Mouse (Mus musculus) heart, embryonic 10.5 days (tissue): ENCODE results near the gene Cd38. TPM values are rescaled to one million over a fixed set of nuclear protein-coding genes. Genes with fewer than 3 reads are reported as not detected.

Experiments
- DNase-seq: peaks from one replicate; pipeline ENCODE4 v3.0.0-alpha.2; 2017; ENCODE audit warnings: low spot score
- H3K27ac ChIP-seq: fragments of 300-500 bp; sonication (generic); 2 replicates; pipeline ENCODE4 v1.5.1; 2016; ENCODE audit warnings: mild to moderate bottlenecking
- H3K27me3 ChIP-seq: fragments of 300-500 bp; sonication (generic); 2 replicates; pipeline ENCODE4 v1.6.1; 2016; ENCODE audit warnings: mild to moderate bottlenecking; ENCODE audit not compliant: poor library complexity, insufficient read depth, severe bottlenecking
- H3K36me3 ChIP-seq: fragments of 300-500 bp; sonication (generic); 2 replicates; pipeline ENCODE4 v1.6.1; 2016; ENCODE audit warnings: mild to moderate bottlenecking, moderate library complexity
- H3K4me1 ChIP-seq: fragments of 300-500 bp; sonication (generic); 2 replicates; pipeline ENCODE4 v1.6.1; 2016; ENCODE audit warnings: mild to moderate bottlenecking
- H3K4me3 ChIP-seq: fragments of 300-500 bp; sonication (generic); 2 replicates; pipeline ENCODE4 v1.5.1; 2016; ENCODE audit warnings: mild to moderate bottlenecking, moderate library complexity
- H3K9me3 ChIP-seq: fragments of 300-500 bp; sonication (generic); 2 replicates; pipeline ENCODE4 v1.6.1; 2016; ENCODE audit warnings: mild to moderate bottlenecking, moderate library complexity
- WGBS: fragments of 180-500 bp; shearing (Covaris S2); methylation state at CpG from one replicate; pipeline ENCODE4 v1.1.7; 2016; 5-methylcytosine and 5-hydroxymethylcytosine counted together
- polyA plus RNA-seq: library from polyadenylated mRNA; unstranded; fragments of >200 nt; fragmentation: Nextera tagmentation; extraction: Ambion mirVana; gene quantifications from 2 replicates; pipeline ENCODE4 v1.2.1, GENCODE M21; 2016

Gene Cd38
- polyA plus RNA-seq, 1 experiment from 2014 or later, result 18.1 TPM

GRCm38 (mm10) chr5:43842576-43843155 is 25.7 kb upstream of the Cd38 start:
- Histone ChIP-seq H3K27ac (no peak overlapping the region), H3K4me1 (no peaks in the 10 kb centered on the region), H3K4me3 (no peak overlapping the region), H3K36me3 (no peaks in the 10 kb centered on the region), H3K27me3 (no peaks in the 10 kb centered on the region), H3K9me3 (0 out of 2 replicates have a peak, but pooled peaks cover 7% of the 10 kb centered on the region)
- 63% methylated on average over 3 of the region's 3 CpGs for WGBS
- no peak for DNase-seq

DNA sequence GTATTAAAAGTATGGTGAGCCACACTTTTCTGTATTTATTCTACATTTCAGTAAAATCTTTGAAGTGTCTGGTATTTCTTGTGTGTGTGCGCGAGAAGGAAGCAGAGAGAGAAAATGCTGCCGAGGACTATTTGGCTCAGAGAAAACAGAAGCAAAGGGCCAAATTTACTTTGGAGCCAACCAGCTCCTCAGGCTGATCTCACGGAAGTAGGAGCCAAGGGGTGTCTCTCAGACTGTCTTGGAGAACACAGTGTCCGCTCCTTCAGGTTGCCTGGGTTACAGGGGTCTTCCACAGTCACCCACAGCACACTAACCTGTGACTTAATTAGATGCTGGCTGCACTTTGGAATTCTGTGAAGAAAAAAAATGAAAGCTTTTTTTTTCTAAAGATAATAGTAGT is 23.3 kb upstream of the Cd38 start:
- H3K27ac ChIP-seq, result no peak overlapping the region
- WGBS, result 88% methylated on average over 5 of the region's 5 CpGs
- H3K27me3 ChIP-seq, result no peaks in the 10 kb centered on the region
- DNase-seq, result no peak
- no peak overlapping the region for H3K4me3 ChIP-seq
- no peaks in the 10 kb centered on the region for H3K4me1 ChIP-seq
- no peaks in the 10 kb centered on the region for H3K36me3 ChIP-seq
- H3K9me3 ChIP-seq, result 0 out of 2 replicates have a peak, but pooled peaks cover 7% of the 10 kb centered on the region

DNA sequence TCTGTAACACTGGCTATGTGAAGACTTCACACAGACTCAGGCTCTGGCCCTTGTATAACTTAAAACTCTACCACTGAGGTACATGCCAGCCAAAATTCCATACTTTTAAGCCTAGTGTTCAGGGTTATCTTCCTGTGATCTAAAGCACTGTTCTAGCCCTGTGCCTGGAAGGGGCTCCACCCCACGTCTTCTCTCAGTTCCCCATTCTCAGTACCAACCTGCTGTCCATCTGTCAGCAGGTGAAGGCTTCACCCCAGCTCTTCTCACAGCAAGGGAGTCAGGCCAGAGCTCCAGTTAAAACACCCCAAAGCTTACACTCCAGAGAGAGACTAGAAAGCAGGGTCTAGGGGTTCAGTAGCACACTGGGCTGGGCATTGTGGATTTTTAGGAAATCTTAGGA is 22.7 kb upstream of the Cd38 start:
- Histone ChIP-seq H3K36me3 (no peaks in the 10 kb centered on the region), H3K9me3 (0 out of 2 replicates have a peak, but pooled peaks cover 7% of the 10 kb centered on the region), H3K27me3 (no peaks in the 10 kb centered on the region), H3K4me3 (no peak overlapping the region), H3K4me1 (no peaks in the 10 kb centered on the region), H3K27ac (no peak overlapping the region)
- no peak for DNase-seq
- WGBS, result 39% methylated on average over 1 of the region's 1 CpGs

DNA sequence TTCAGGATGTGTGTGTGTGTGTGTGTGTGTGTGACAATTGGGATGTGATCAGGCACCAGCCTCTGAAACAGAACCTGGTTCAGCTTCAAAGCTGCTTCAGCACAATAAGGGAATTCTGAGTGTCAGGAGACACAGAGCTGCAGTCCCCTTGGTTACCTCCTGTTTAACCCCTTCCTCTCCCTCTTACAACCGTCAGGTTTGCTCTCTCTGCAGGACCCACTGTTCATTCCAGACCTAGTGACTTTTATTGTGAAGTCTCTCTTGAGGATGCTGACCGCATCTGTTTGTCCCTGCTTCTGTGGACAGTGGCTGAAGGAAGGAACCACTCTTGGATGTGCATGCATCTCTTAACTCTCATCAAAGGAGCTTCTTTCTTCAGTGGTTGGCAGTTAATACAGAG is 22.1 kb upstream of the Cd38 start:
- WGBS, result 22% methylated on average over 2 of the region's 2 CpGs
- DNase-seq, result no peak
- Histone ChIP-seq H3K9me3 (0 out of 2 replicates have a peak, but pooled peaks cover 7% of the 10 kb centered on the region), H3K27ac (no peak overlapping the region), H3K4me1 (no peaks in the 10 kb centered on the region), H3K36me3 (no peaks in the 10 kb centered on the region), H3K4me3 (no peak overlapping the region), H3K27me3 (no peaks in the 10 kb centered on the region)

- no peak overlapping the region for H3K27ac ChIP-seq
- no peaks in the 10 kb centered on the region for H3K27me3 ChIP-seq
- no peak overlapping the region for H3K4me3 ChIP-seq
- DNase-seq, result no peak
- no peaks in the 10 kb centered on the region for H3K36me3 ChIP-seq
- 0 out of 2 replicates have a peak, but pooled peaks cover 7% of the 10 kb centered on the region for H3K9me3 ChIP-seq
- H3K4me1 ChIP-seq, result no peaks in the 10 kb centered on the region
Measured at GRCm38 (mm10) chr5:43847555-43847954, 20.8 kb upstream of the Cd38 start.

DNA sequence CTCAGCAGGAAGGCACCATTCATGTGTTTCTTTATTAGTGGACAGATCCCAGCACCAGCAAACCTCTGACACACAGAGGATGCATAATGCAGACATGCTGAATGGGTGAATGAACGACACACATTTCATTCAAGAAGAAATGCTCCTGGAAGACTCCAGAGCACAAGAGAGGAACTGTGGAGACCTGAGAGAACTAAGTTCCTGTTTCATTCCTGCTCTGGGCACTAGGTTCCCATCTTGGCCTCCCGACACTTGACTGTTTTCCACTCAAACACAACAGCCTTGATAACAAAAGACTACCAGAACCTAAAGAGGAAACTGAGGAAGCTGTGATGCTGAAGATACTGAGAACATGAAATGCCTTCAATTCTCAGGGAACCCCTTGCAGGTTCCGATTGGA is 20.1 kb upstream of the Cd38 start:
- Histone ChIP-seq H3K27ac (no peak overlapping the region), H3K36me3 (no peaks in the 10 kb centered on the region), H3K4me3 (no peak overlapping the region), H3K27me3 (no peaks in the 10 kb centered on the region), H3K4me1 (0 out of 2 replicates have a peak, but pooled peaks cover 2% of the 10 kb centered on the region), H3K9me3 (0 out of 2 replicates have a peak, but pooled peaks cover 7% of the 10 kb centered on the region)
- DNase-seq, result no peak
- 70% methylated on average over 3 of the region's 3 CpGs for WGBS

DNA sequence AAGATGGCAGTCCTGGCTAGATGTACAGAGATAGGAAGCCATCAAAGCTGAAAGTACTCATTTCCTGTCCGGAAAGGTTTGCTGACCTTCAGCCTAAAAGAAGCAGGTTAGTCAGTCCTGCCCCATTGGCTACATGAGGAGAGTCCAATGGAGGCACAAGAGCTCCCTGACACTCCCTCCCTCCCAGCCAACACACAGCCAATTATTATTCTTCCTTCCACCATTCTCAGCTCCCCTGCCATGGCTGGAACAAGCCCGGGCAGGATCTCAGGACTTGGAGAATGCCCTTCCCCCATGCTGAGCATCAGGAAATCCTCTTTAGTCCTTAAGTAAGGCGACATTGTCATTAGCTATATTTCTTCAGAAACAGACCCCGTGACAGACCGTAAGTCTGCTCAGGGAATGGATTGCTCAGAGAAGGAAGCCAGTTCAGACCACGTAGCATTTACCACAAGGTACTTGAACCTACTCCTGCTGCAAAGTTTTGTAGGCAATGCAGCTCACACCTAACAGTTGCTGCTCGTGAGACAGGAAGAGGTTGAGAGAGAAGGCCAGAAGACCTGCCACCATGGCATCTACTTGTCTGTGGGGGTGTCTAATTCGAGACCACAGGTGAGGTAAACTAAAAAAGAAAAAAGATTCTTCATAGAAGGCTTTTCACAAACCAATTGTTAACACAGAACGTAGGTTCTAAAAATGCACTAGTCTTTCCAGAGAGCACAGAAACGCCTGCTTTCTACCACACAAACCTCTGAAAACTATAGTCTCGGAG is 15.1 kb upstream of the Cd38 start:
- Histone ChIP-seq H3K9me3 (no peaks in the 10 kb centered on the region), H3K36me3 (no peaks in the 10 kb centered on the region), H3K4me3 (no peak overlapping the region), H3K27me3 (no peaks in the 10 kb centered on the region), H3K27ac (no peak overlapping the region), H3K4me1 (0 out of 2 replicates have a peak, but pooled peaks cover 2% of the 10 kb centered on the region)
- 77% methylated on average over 11 of the region's 11 CpGs for WGBS
- no peak for DNase-seq

DNA sequence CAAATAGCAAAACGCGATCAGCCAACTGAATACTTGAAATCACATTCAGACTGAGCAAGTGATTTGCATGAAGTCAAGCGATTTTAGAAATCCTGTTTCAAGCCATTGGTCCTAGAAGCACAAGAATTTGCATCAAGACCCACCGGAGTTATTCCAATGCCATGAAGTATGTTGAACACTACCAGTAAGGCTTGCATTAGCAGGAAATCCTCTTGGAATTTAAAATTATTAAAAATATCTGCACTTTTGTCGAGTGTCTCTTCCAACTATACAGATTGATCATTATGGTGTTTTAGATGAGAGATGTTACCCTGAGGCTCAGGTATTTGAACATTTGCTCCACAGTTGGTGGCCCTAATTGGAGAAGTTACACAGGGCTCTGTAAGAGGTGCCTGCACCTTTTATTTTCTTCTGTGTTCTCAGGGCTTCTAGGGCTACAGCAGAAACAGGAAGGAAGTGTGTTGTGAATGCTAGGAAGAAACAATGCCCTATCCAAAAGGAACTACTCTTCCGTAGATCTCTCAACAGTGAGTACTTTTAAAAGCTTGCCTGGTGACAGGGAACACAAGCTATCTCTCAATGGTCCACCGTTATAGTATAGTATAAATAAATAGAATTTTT is 14.4 kb upstream of the Cd38 start:
- H3K27ac ChIP-seq, result no peak overlapping the region
- 74% methylated on average over 7 of the region's 7 CpGs for WGBS
- no peak overlapping the region for H3K4me3 ChIP-seq
- no peaks in the 10 kb centered on the region for H3K36me3 ChIP-seq
- H3K4me1 ChIP-seq, result 0 out of 2 replicates have a peak, but pooled peaks cover 2% of the 10 kb centered on the region
- DNase-seq, result no peak
- no peaks in the 10 kb centered on the region for H3K9me3 ChIP-seq
- H3K27me3 ChIP-seq, result no peaks in the 10 kb centered on the region

- 69% methylated on average over 2 of the region's 2 CpGs for WGBS
- no peak for DNase-seq
- no peaks in the 10 kb centered on the region for H3K9me3 ChIP-seq
- H3K4me1 ChIP-seq, result peaks cover 8% of the 10 kb centered on the region; the same call in 1 of the 2 replicates
- no peak overlapping the region for H3K27ac ChIP-seq
- no peaks in the 10 kb centered on the region for H3K27me3 ChIP-seq
- H3K4me3 ChIP-seq, result no peak overlapping the region
- no peaks in the 10 kb centered on the region for H3K36me3 ChIP-seq
Measured at GRCm38 (mm10) chr5:43855769-43856168, 12.6 kb upstream of the Cd38 start.

GRCm38 (mm10) chr5:43859663-43860062 is 8.7 kb upstream of the Cd38 start:
- no peaks in the 10 kb centered on the region for H3K9me3 ChIP-seq

DNA sequence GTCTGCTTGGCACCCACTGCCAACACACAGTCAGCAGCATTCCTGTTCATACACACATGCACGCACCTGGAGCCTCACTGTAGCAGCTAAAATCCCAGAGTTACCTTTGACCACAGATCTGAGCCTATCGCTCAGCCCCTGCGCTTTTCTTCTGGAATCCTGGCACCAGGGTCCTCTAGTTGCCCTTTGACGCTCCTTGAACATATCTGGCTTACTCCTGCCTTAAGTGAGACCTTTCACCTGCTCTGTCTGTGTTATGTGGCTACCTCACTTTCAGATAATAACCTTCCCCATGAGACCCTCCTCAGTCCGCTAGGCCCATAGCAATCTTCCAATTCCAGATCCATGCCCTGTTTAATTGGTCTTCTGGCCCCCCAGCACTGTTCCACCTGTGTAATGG is 8.3 kb upstream of the Cd38 start:
- 75% methylated on average over 5 of the region's 5 CpGs for WGBS
- DNase-seq, result no peak
- H3K27me3 ChIP-seq, result no peaks in the 10 kb centered on the region

More at GRCm38 (mm10) chr5:43859663-43860062, 8.7 kb upstream of the Cd38 start:
- DNase-seq, result no peak
- H3K27ac ChIP-seq, result no peak overlapping the region
- no peaks in the 10 kb centered on the region for H3K27me3 ChIP-seq
- H3K36me3 ChIP-seq, result no peaks in the 10 kb centered on the region
- no peak overlapping the region for H3K4me3 ChIP-seq
- H3K4me1 ChIP-seq, result peaks cover 6% of the 10 kb centered on the region; the same call in 1 of the 2 replicates
- 42% methylated on average over 8 of the region's 8 CpGs for WGBS

GRCm38 (mm10) chr5:43860670-43861431 is 7.5 kb upstream of the Cd38 start:
- WGBS, result 70% methylated on average over 5 of the region's 5 CpGs
- Histone ChIP-seq H3K9me3 (no peaks in the 10 kb centered on the region), H3K27ac (no peak overlapping the region), H3K4me3 (no peak overlapping the region), H3K36me3 (no peaks in the 10 kb centered on the region), H3K4me1 (peaks cover 6% of the 10 kb centered on the region; the same call in 1 of the 2 replicates), H3K27me3 (no peaks in the 10 kb centered on the region)
- DNase-seq, result no peak

More for the DNA sequence above, 8.3 kb upstream of the Cd38 start:
- H3K4me3 ChIP-seq, result no peak overlapping the region
- no peaks in the 10 kb centered on the region for H3K36me3 ChIP-seq
- no peaks in the 10 kb centered on the region for H3K9me3 ChIP-seq
- H3K4me1 ChIP-seq, result peaks cover 6% of the 10 kb centered on the region; the same call in 1 of the 2 replicates
- no peak overlapping the region for H3K27ac ChIP-seq
